Mouse (Mus musculus) brain, adult 10 weeks (tissue): ENCODE results near the gene Olfr911-ps1. TPM values are rescaled to one million over a fixed set of nuclear protein-coding genes. Genes with fewer than 3 reads are reported as not detected.

Experiments used
- polyA plus RNA-seq: library from polyadenylated mRNA; stranded (reverse); fragments of 350-450 nt; fragmentation: Illumina TruSeq; extraction: RNeasy Lipid Tissue Mini Kit (QIAGEN cat#74804); gene quantifications from one replicate; pipeline ENCODE4 v1.2.3, GENCODE M21; 2015; ENCODE audit warnings: low read depth, low replicate concordance

Olfr911-ps1 gene
- not detected for polyA plus RNA-seq

GRCm38 (mm10) chr9:38521280-38521679 is at the start of gene Olfr911-ps1:
Gene Olfr911-ps1 (plus strand): TSS chr9:38521580.

GRCm38 (mm10) chr9:38486785-38487184 is 34.6 kb upstream of the Olfr911-ps1 start, which contains the start of gene Olfr906:
Gene Olfr906 (plus strand): TSS chr9:38487085.

GRCm38 (mm10) chr9:38495501-38495900 is 25.9 kb upstream of the Olfr911-ps1 start, which contains the start of gene Olfr907:
Gene Olfr907 (plus strand): TSS chr9:38495801.

GRCm38 (mm10) chr9:38537549-38537948 is 16.2 kb downstream of the Olfr911-ps1 start, which contains the start of gene Olfr910:
Gene Olfr910 (plus strand): TSS chr9:38537849.

Other genes with a start within 250 kb of the Olfr911-ps1 start
- gene Olfr896-ps1, start 230.5 kb upstream of the Olfr911-ps1 start, polyA plus RNA-seq: not detected
- not detected for gene Olfr25, start 192.5 kb upstream of the Olfr911-ps1 start, polyA plus RNA-seq
- not detected for gene Olfr898, start 173.2 kb upstream of the Olfr911-ps1 start, polyA plus RNA-seq
- not detected for gene Olfr250, start 154.7 kb upstream of the Olfr911-ps1 start, polyA plus RNA-seq
- not detected for gene Olfr251, start 144.5 kb upstream of the Olfr911-ps1 start, polyA plus RNA-seq
- not detected for gene Olfr147, start 119.9 kb upstream of the Olfr911-ps1 start, polyA plus RNA-seq
- not detected for gene Olfr901, start 92.1 kb upstream of the Olfr911-ps1 start, polyA plus RNA-seq
- gene Olfr902, start 73.9 kb upstream of the Olfr911-ps1 start, polyA plus RNA-seq: not detected
- not detected for gene Olfr904, start 58.4 kb upstream of the Olfr911-ps1 start, polyA plus RNA-seq
- not detected for gene Olfr905, start 50.5 kb upstream of the Olfr911-ps1 start, polyA plus RNA-seq
- not detected for gene Olfr906, start 34.5 kb upstream of the Olfr911-ps1 start, polyA plus RNA-seq
- gene Olfr907, start 25.8 kb upstream of the Olfr911-ps1 start, polyA plus RNA-seq: not detected
- not detected for gene Olfr910, start 16.3 kb downstream of the Olfr911-ps1 start, polyA plus RNA-seq
- not detected for gene Olfr912, start 58.6 kb downstream of the Olfr911-ps1 start, polyA plus RNA-seq
- not detected for gene Olfr913, start 71.2 kb downstream of the Olfr911-ps1 start, polyA plus RNA-seq
- not detected for gene Olfr914, start 83.5 kb downstream of the Olfr911-ps1 start, polyA plus RNA-seq
- gene Olfr916, start 138.3 kb downstream of the Olfr911-ps1 start, polyA plus RNA-seq: not detected
- gene Olfr917, start 144.3 kb downstream of the Olfr911-ps1 start, polyA plus RNA-seq: not detected
- not detected for gene Olfr918, start 153.0 kb downstream of the Olfr911-ps1 start, polyA plus RNA-seq
- not detected for gene Olfr919, start 182.1 kb downstream of the Olfr911-ps1 start, polyA plus RNA-seq
- 12.1 TPM for gene Vwa5a, start 196.7 kb downstream of the Olfr911-ps1 start, polyA plus RNA-seq
- gene Olfr920, start 230.7 kb downstream of the Olfr911-ps1 start, polyA plus RNA-seq: 0.09 TPM